Mouse (Mus musculus) embryonic fibroblast, embryonic 13.5 days (primary cell): ENCODE measurements around the gene Parvb. TPM values are rescaled to one million over a fixed set of nuclear protein-coding genes. Genes with fewer than 3 reads are reported as not detected.

ENCODE experiments used
- H3K27ac ChIP-seq: 2 replicates; pipeline ENCODE4 v1.5.1; 2012; ENCODE audit warnings: low read length, control low read depth, inconsistent platforms; ENCODE audit not compliant: insufficient read depth
- H3K4me1 ChIP-seq: 2 replicates; pipeline ENCODE4 v1.6.1; 2011; ENCODE audit warnings: low read length; ENCODE audit not compliant: control insufficient read depth, insufficient read depth
- H3K4me3 ChIP-seq: 2 replicates; pipeline ENCODE4 v1.5.1; 2011; ENCODE audit warnings: mild to moderate bottlenecking, control low read depth, low read length; ENCODE audit not compliant: insufficient read depth
- CTCF ChIP-seq: IDR thresholded peaks from 2 replicates; pipeline ENCODE4 v1.5.1; 2011; ENCODE audit warnings: mild to moderate bottlenecking, control low read depth, low read length, moderate library complexity, borderline replicate concordance; ENCODE audit not compliant: insufficient read depth
- POLR2A ChIP-seq: IDR thresholded peaks from 2 replicates; pipeline ENCODE4 v1.6.1; 2011; ENCODE audit warnings: low read depth, mild to moderate bottlenecking, control low read depth, low read length, moderate library complexity
- polyA plus RNA-seq: library from polyadenylated mRNA; stranded (reverse); fragments of >200 nt; gene quantifications from 2 replicates; pipeline ENCODE4 v1.2.4, GENCODE M21; 2011; ENCODE audit warnings: low read depth; ENCODE audit not compliant: missing spikeins, insufficient read length

The Parvb gene
- polyA plus RNA-seq, 1 experiment: 4.2 TPM

GRCm38 (mm10) chr15:84252645-84253044, 20.8 kb downstream of the Parvb start:
- no peak for TF ChIP-seq CTCF
- no peak for TF ChIP-seq POLR2A
- Histone ChIP-seq H3K4me3 (no peak overlapping the region), H3K4me1 (no peaks in the 10 kb centered on the region; the same call in 1 of the 2 replicates), H3K27ac (no peak overlapping the region)

- TF ChIP-seq CTCF: no peak
- TF ChIP-seq POLR2A: no peak
- Histone ChIP-seq H3K27ac (no peak overlapping the region), H3K4me1 (no peaks in the 10 kb centered on the region; the same call in 1 of the 2 replicates), H3K4me3 (no peak overlapping the region)
Measured at GRCm38 (mm10) chr15:84253757-84254156, 21.9 kb downstream of the Parvb start.

- no peak overlapping the region for H3K27ac ChIP-seq
- H3K4me3 ChIP-seq: no peak overlapping the region
- no peaks in the 10 kb centered on the region; the same call in 1 of the 2 replicates for H3K4me1 ChIP-seq
- TF ChIP-seq POLR2A (no peak), CTCF (no peak)
Measured at GRCm38 (mm10) chr15:84254387-84254786, 22.5 kb downstream of the Parvb start.

- H3K27ac ChIP-seq: no peak overlapping the region
- TF ChIP-seq POLR2A (no peak), CTCF (no peak)
- H3K4me3 ChIP-seq: no peak overlapping the region
- H3K4me1 ChIP-seq: no peaks in the 10 kb centered on the region; the same call in 1 of the 2 replicates
Measured at GRCm38 (mm10) chr15:84256254-84256850, 24.5 kb downstream of the Parvb start.

- Histone ChIP-seq H3K4me3 (no peak overlapping the region), H3K27ac (no peak overlapping the region), H3K4me1 (no peaks in the 10 kb centered on the region; the same call in 1 of the 2 replicates)
- TF ChIP-seq CTCF (no peak), POLR2A (no peak)
Measured at GRCm38 (mm10) chr15:84256864-84257263, 25.0 kb downstream of the Parvb start.

- TF ChIP-seq POLR2A: no peak
- TF ChIP-seq CTCF: no peak
- Histone ChIP-seq H3K27ac (no peak overlapping the region), H3K4me3 (no peak overlapping the region), H3K4me1 (no peaks in the 10 kb centered on the region; the same call in 1 of the 2 replicates)
Measured at GRCm38 (mm10) chr15:84258602-84259355, 26.9 kb downstream of the Parvb start.

GRCm38 (mm10) chr15:84260123-84260822, 28.4 kb downstream of the Parvb start:
- Histone ChIP-seq H3K4me3 (no peak overlapping the region), H3K27ac (no peak overlapping the region), H3K4me1 (no peaks in the 10 kb centered on the region)
- TF ChIP-seq CTCF (peak; percentile 88), POLR2A (no peak)

- H3K4me1 ChIP-seq: no peaks in the 10 kb centered on the region
- no peak overlapping the region for H3K27ac ChIP-seq
- TF ChIP-seq CTCF: no peak
- TF ChIP-seq POLR2A: no peak
- H3K4me3 ChIP-seq: no peak overlapping the region
Measured at GRCm38 (mm10) chr15:84262630-84263029, 30.8 kb downstream of the Parvb start.

GRCm38 (mm10) chr15:84263573-84263972, 31.7 kb downstream of the Parvb start:
- TF ChIP-seq CTCF (no peak), POLR2A (no peak)
- no peak overlapping the region for H3K27ac ChIP-seq
- no peaks in the 10 kb centered on the region for H3K4me1 ChIP-seq
- H3K4me3 ChIP-seq: no peak overlapping the region
